Mouse (Mus musculus) limb, embryonic 12.5 days (tissue): ENCODE measurements around the gene Usp17le. TPM values are rescaled to one million over a fixed set of nuclear protein-coding genes. Genes with fewer than 3 reads are reported as not detected.
"Not testable (repeated sequence)": the region's sequence is repeated elsewhere in the genome, so short reads cannot be mapped to it uniquely, and the experiment has no call there.

Experiments used
- ATAC-seq: fragments of 200-750 bp; cut with Nextera tagmentation; 2 replicates; pipeline ENCODE4 v1.8.0; 2017; ENCODE audit warnings: low read depth, moderate TSS enrichment; ENCODE audit not compliant: insufficient number of reproducible peaks, insufficient read depth, low FRiP score, low TSS enrichment
- H3K27ac ChIP-seq: fragments of 300-500 bp; sonication (generic); 2 replicates; pipeline ENCODE4 v1.5.1; 2016; ENCODE audit warnings: mild to moderate bottlenecking, moderate library complexity
- H3K27me3 ChIP-seq: fragments of 300-500 bp; sonication (generic); 2 replicates; pipeline ENCODE4 v1.6.1; 2016; ENCODE audit warnings: mild to moderate bottlenecking, moderate library complexity
- H3K36me3 ChIP-seq: fragments of 300-500 bp; sonication (generic); 2 replicates; pipeline ENCODE4 v1.6.1; 2016; ENCODE audit warnings: mild to moderate bottlenecking, moderate library complexity
- H3K4me1 ChIP-seq: fragments of 300-500 bp; sonication (generic); replicated peaks from 2 replicates; pipeline ENCODE4 v1.6.1; 2016
- H3K4me2 ChIP-seq: fragments of 300-500 bp; sonication (generic); 2 replicates; pipeline ENCODE4 v1.6.1; 2016; ENCODE audit warnings: mild to moderate bottlenecking, moderate library complexity
- H3K4me3 ChIP-seq: fragments of 300-500 bp; sonication (generic); replicated peaks from 2 replicates; pipeline ENCODE4 v1.5.1; 2016; ENCODE audit warnings: mild to moderate bottlenecking
- H3K9ac ChIP-seq: fragments of 300-500 bp; sonication (generic); replicated peaks from 2 replicates; pipeline ENCODE4 v1.6.1; 2016; ENCODE audit warnings: mild to moderate bottlenecking, moderate library complexity
- H3K9me3 ChIP-seq: fragments of 300-500 bp; sonication (generic); 2 replicates; pipeline ENCODE4 v1.6.1; 2016; ENCODE audit warnings: mild to moderate bottlenecking, moderate library complexity
- WGBS: fragments of 180-500 bp; shearing (Covaris S2); methylation state at CpG from one replicate; pipeline ENCODE4 v1.1.7; 2016; 5-methylcytosine and 5-hydroxymethylcytosine counted together
- polyA plus RNA-seq: library from polyadenylated mRNA; unstranded; fragments of >200 nt; fragmentation: Nextera tagmentation; extraction: Ambion mirVana; gene quantifications from 2 replicates; pipeline ENCODE4 v1.2.1, GENCODE M21; 2016

Usp17le gene
- not detected in 2 replicates for polyA plus RNA-seq

DNA sequence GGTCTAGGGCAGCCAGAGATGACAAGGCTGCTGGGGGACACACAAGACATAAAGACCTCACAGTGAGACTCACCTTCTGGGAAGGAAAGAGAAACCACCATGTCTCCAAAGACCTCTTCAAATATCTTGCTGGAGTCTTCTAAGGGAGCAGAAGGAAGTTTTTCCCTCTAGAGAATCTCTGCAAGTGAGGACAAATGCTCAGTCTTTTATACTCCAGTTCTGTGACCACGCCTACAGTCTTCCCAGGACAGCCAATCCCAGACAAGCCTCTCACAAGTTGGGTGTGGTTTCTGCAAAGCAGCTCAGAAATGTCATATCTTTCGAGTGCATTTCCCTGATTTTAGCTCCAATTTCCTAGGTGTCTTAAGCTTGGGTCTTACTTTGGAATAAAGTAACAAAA lies at the start of gene Usp17le:
Usp17le (minus strand) TSS at position 101 of the 400 bp plus-strand sequence.
- not testable (repeated sequence) for H3K36me3 ChIP-seq, H3K27me3 ChIP-seq, ATAC-seq, H3K4me2 ChIP-seq, H3K4me1 ChIP-seq, H3K27ac ChIP-seq, H3K9me3 ChIP-seq, H3K4me3 ChIP-seq, H3K9ac ChIP-seq
- WGBS, result 78% methylated on average over 2 of the region's 2 CpGs

DNA sequence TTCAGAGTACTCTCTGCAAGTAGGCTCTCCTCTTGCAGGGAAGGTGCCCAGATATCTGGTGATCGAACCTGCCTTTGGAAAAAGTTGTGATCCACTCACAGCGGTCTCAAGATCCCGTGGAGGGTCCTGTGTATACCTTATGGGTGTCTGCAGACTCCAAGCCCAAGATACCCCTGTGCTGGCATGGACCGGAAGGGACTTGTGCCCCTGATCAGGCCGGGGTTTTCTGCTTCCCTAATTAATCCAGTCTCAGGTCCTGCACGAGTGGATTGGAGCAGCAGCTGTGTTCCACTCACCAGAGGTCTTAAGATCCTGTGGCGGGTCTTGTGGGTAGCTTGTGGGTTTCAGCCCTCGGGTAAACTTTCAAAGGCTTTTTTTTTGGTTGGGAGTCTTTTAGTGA lies 33.1 kb upstream of the Usp17le start:
- 86% methylated on average over 8 of the region's 8 CpGs for WGBS
- not testable (repeated sequence) for ATAC-seq, H3K27ac ChIP-seq, H3K36me3 ChIP-seq, H3K4me2 ChIP-seq, H3K9ac ChIP-seq, H3K4me3 ChIP-seq, H3K27me3 ChIP-seq, H3K9me3 ChIP-seq, H3K4me1 ChIP-seq

DNA sequence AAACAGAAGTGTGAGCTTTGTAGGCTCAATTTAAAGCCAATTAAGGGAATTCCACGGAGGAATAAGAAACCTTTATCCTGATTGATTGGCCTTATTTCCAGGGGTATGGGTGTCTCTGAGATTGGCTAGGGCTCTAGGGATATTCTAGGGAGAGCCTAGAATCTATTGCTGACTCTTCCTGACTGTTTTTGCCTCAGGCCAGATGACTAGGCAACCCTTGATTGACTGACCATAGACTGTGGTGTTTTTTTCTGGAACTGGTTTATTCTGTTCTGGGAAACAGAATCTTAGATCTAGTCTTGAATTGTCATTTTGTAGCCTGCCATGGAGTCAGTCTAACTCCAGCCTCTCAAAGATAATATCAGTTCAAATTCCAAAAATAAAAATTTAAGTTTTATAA lies 13.5 kb upstream of the Usp17le start:
- no peak for ATAC-seq
- no peaks in the 10 kb centered on the region for H3K27me3 ChIP-seq
- no peaks in the 10 kb centered on the region for H3K4me1 ChIP-seq
- 68% methylated on average over 1 of the region's 1 CpGs for WGBS
- H3K27ac ChIP-seq, result no peak overlapping the region
- H3K9me3 ChIP-seq, result no peaks in the 10 kb centered on the region
- no peak overlapping the region for H3K4me2 ChIP-seq
- no peak overlapping the region for H3K9ac ChIP-seq
- no peak overlapping the region for H3K4me3 ChIP-seq
- no peaks in the 10 kb centered on the region for H3K36me3 ChIP-seq

Other genes starting within 250 kb of the Usp17le start
- gene Olfr651, start 227.3 kb downstream of the Usp17le start, polyA plus RNA-seq, result not detected in 2 replicates
- not detected in 2 replicates for gene Olfr652, start 216.6 kb downstream of the Usp17le start, polyA plus RNA-seq
- gene Olfr653, start 200.2 kb downstream of the Usp17le start, polyA plus RNA-seq, result not detected in 2 replicates
- gene Olfr654, start 190.4 kb downstream of the Usp17le start, polyA plus RNA-seq, result not detected in 2 replicates
- not detected in 2 replicates for gene Olfr655, start 175.7 kb downstream of the Usp17le start, polyA plus RNA-seq
- not detected in 2 replicates for gene Olfr656, start 163.5 kb downstream of the Usp17le start, polyA plus RNA-seq
- gene Olfr657, start 152.7 kb downstream of the Usp17le start, polyA plus RNA-seq, result not detected in 2 replicates
- gene Olfr658, start 130.2 kb downstream of the Usp17le start, polyA plus RNA-seq, result 0.06 TPM in 1 of 2 replicates, not detected in the other
- not detected in 2 replicates for gene Olfr659, start 110.7 kb downstream of the Usp17le start, polyA plus RNA-seq
- gene Olfr661, start 91.0 kb downstream of the Usp17le start, polyA plus RNA-seq, result not detected in 2 replicates
- not detected in 2 replicates for gene Usp17lb, start 65.1 kb upstream of the Usp17le start, polyA plus RNA-seq
- not detected in 2 replicates for gene Usp17la, start 79.5 kb upstream of the Usp17le start, polyA plus RNA-seq
- not detected in 2 replicates for gene Olfr665, start 100.6 kb upstream of the Usp17le start, polyA plus RNA-seq
- not detected in 2 replicates for gene Olfr666, start 118.5 kb upstream of the Usp17le start, polyA plus RNA-seq
- gene Olfr667, start 144.0 kb upstream of the Usp17le start, polyA plus RNA-seq, result not detected in 2 replicates
- gene Olfr668, start 150.6 kb upstream of the Usp17le start, polyA plus RNA-seq, result not detected in 2 replicates
- not detected in 2 replicates for gene Olfr669, start 156.8 kb upstream of the Usp17le start, polyA plus RNA-seq
- not detected in 2 replicates for gene Olfr670, start 185.2 kb upstream of the Usp17le start, polyA plus RNA-seq
- not detected in 2 replicates for gene Olfr671, start 201.7 kb upstream of the Usp17le start, polyA plus RNA-seq
- gene Olfr672, start 224.6 kb upstream of the Usp17le start, polyA plus RNA-seq, result not detected in 2 replicates